Mouse (Mus musculus): ENCODE results near the gene Akap2.

The Akap2 gene

GRCm38 (mm10) chr4:57717354-57717753, at the start of gene Akap2:
Gene Akap2, plus strand, starts transcription at chr4:57717657.
- no peak for DNase-seq (ENCODE audit: low spot score in 2 of 2)

- DNase-seq (ENCODE audit: low spot score in 2 of 2): no peak
Observed at GRCm38 (mm10) chr4:57670813-57671469, 46.5 kb upstream of the Akap2 start.

GRCm38 (mm10) chr4:57672541-57672940, 44.9 kb upstream of the Akap2 start:
- no peak for DNase-seq (ENCODE audit: low spot score in 2 of 2)

GRCm38 (mm10) chr4:57672996-57673906, 44.2 kb upstream of the Akap2 start:
- DNase-seq (ENCODE audit: low spot score in 2 of 2): peak; percentile 42 to 79

- DNase-seq (ENCODE audit: low spot score in 2 of 2): no peak
Observed at GRCm38 (mm10) chr4:57674351-57674750, 43.1 kb upstream of the Akap2 start.

GRCm38 (mm10) chr4:57675387-57675786, 42.1 kb upstream of the Akap2 start:
- no peak for DNase-seq (ENCODE audit: low spot score in 2 of 2)

GRCm38 (mm10) chr4:57677916-57678315, 39.5 kb upstream of the Akap2 start:
- DNase-seq (ENCODE audit: low spot score in 2 of 2): no peak

GRCm38 (mm10) chr4:57678991-57679457, 38.4 kb upstream of the Akap2 start:
- no peak for DNase-seq (ENCODE audit: low spot score in 2 of 2)

GRCm38 (mm10) chr4:57680186-57680585, 37.3 kb upstream of the Akap2 start:
- no peak for DNase-seq (ENCODE audit: low spot score in 2 of 2)

GRCm38 (mm10) chr4:57681511-57681910, 35.9 kb upstream of the Akap2 start:
- DNase-seq (ENCODE audit: low spot score in 2 of 2): no peak

- DNase-seq (ENCODE audit: low spot score in 2 of 2): no peak
Observed at GRCm38 (mm10) chr4:57682341-57682740, 35.1 kb upstream of the Akap2 start.

- DNase-seq (ENCODE audit: low spot score in 2 of 2): no peak
Observed at GRCm38 (mm10) chr4:57682944-57683343, 34.5 kb upstream of the Akap2 start.

- DNase-seq (ENCODE audit: low spot score in 2 of 2): no peak
Observed at GRCm38 (mm10) chr4:57684676-57685215, 32.7 kb upstream of the Akap2 start.

GRCm38 (mm10) chr4:57686736-57687135, 30.7 kb upstream of the Akap2 start:
- DNase-seq (ENCODE audit: low spot score in 2 of 2): no peak

- DNase-seq (ENCODE audit: low spot score in 2 of 2): no peak
Observed at GRCm38 (mm10) chr4:57687583-57687982, 29.9 kb upstream of the Akap2 start.

- DNase-seq (ENCODE audit: low spot score in 2 of 2): no peak
Observed at GRCm38 (mm10) chr4:57688131-57688530, 29.3 kb upstream of the Akap2 start.

- no peak for DNase-seq (ENCODE audit: low spot score in 2 of 2)
Observed at GRCm38 (mm10) chr4:57690001-57690400, 27.5 kb upstream of the Akap2 start.

- no peak for DNase-seq (ENCODE audit: low spot score in 2 of 2)
Observed at GRCm38 (mm10) chr4:57690805-57691204, 26.7 kb upstream of the Akap2 start.

- DNase-seq (ENCODE audit: low spot score in 2 of 2): no peak
Observed at GRCm38 (mm10) chr4:57694356-57695136, 22.9 kb upstream of the Akap2 start.

GRCm38 (mm10) chr4:57696955-57697354, 20.5 kb upstream of the Akap2 start:
- no peak for DNase-seq (ENCODE audit: low spot score in 2 of 2)

GRCm38 (mm10) chr4:57697918-57698611, 19.4 kb upstream of the Akap2 start:
- DNase-seq (ENCODE audit: low spot score in 2 of 2): no peak
